Mouse (Mus musculus) Patski (cell line): ENCODE data around the gene Meioc. TPM values are rescaled to one million over a fixed set of nuclear protein-coding genes. Genes with fewer than 3 reads are reported as not detected.

Experiments used
- ATAC-seq: fragments of 100-300 bp; one replicate; pipeline ENCODE4 v1.8.0; 2021
- CTCF ChIA-PET: fragments of 350-600 bp; sonication (Branson Sonifier 250); formaldehyde crosslinking; loops from one replicate; lab custom pipeline; 2022; ENCODE audit warnings: inconsistent platforms; lab: Charles Lee
- POLR2A ChIA-PET: fragments of 350-600 bp; sonication (Branson Sonifier 250); formaldehyde crosslinking; loops from one replicate; lab custom pipeline; 2022; ENCODE audit warnings: antibody characterized with exemption, inconsistent platforms; lab: Charles Lee
- DNase-seq: peaks from one replicate; pipeline ENCODE4 v3.0.0-alpha.2; 2011; ENCODE audit warnings: low read depth, low spot score
- H3K27me3 ChIP-seq: fragments of 371-371 bp; one replicate; pipeline ENCODE4 v1.5.1; 2021
- CTCF ChIP-seq: fragments of 100-300 bp; IDR thresholded peaks from one replicate; pipeline ENCODE4 v1.5.1; 2021
- in situ Hi-C: fragments of 300-500 bp; cut with MboI; formaldehyde crosslinking; loops from 3 replicates; pipeline ENCODE4 v1.11.1; 2018; ENCODE audit warnings: low pct_unique_long_range_greater_than_20kb, mixed read lengths
- polyA plus RNA-seq: library from polyadenylated mRNA; unstranded; gene quantifications from one replicate; pipeline ENCODE4 v1.2.3, GENCODE M21; 2021

Meioc gene
- polyA plus RNA-seq, 1 experiment from 2014 or later: 0.09 TPM

GRCm38 (mm10) chr11:102633379-102633778 lies 30.1 kb upstream of the Meioc start:
- POLR2A ChIA-PET: interaction anchor here (0.9 kb wide), 1 partner anchor 27 kb away, joined by 3 read pairs; no protein-coding TSS in a partner anchor
- no peaks in the 10 kb centered on the region for H3K27me3 ChIP-seq
- CTCF ChIA-PET: no interaction called here
- DNase-seq (no peak), ATAC-seq (no peak)
- in situ Hi-C loops: no loop called here
- TF ChIP-seq CTCF: no peak

GRCm38 (mm10) chr11:102636887-102637286 lies 26.6 kb upstream of the Meioc start:
- H3K27me3 ChIP-seq: no peaks in the 10 kb centered on the region
- DNase-seq: no peak
- no peak for TF ChIP-seq CTCF
- CTCF ChIA-PET: interaction anchor here (1.0 to 1.3 kb wide), 2 partner anchors 18 to 21 kb away, joined by 3 read pairs; no protein-coding TSS in a partner anchor
- no peak for ATAC-seq
- in situ Hi-C loops: no loop called here
- POLR2A ChIA-PET: no interaction called here

- in situ Hi-C loops: no loop called here
- ATAC-seq: peak; percentile 94
Observed at GRCm38 (mm10) chr11:102643891-102644382, 19.6 kb upstream of the Meioc start.

GRCm38 (mm10) chr11:102646226-102646625 lies 17.3 kb upstream of the Meioc start:
- no peak for ATAC-seq
- no peaks in the 10 kb centered on the region for H3K27me3 ChIP-seq
- TF ChIP-seq CTCF: no peak
- ChIA-PET CTCF (interaction anchor here (0.8 to 3.6 kb wide), 4 partner anchors 34 to 159 kb away, joined by 3 to 10 read pairs (median 6); partner anchors contain the start of gene Fzd2), POLR2A (no interaction called here)
- DNase-seq: no peak
- in situ Hi-C loops: loop anchor here (5.0 kb wide), 2 partner anchors 69 to 159 kb away; partner anchors contain the start of gene Gm11627

More at GRCm38 (mm10) chr11:102643891-102644382, 19.6 kb upstream of the Meioc start:
- ChIA-PET CTCF (interaction anchor here (0.9 to 3.6 kb wide), 8 partner anchors 13 to 157 kb away, joined by 3 to 10 read pairs (median 4); no protein-coding TSS in a partner anchor), POLR2A (interaction anchor here (1.0 kb wide), 1 partner anchor 39 kb away, joined by 3 read pairs; no protein-coding TSS in a partner anchor)
- peak; percentile 64 for TF ChIP-seq CTCF
- DNase-seq: peak; percentile 66
- H3K27me3 ChIP-seq: no peaks in the 10 kb centered on the region

- no peaks in the 10 kb centered on the region for H3K27me3 ChIP-seq
- no peak for TF ChIP-seq CTCF
- ChIA-PET CTCF (interaction anchor here (1.4 kb wide), 1 partner anchor 37 kb away, joined by 3 read pairs; no protein-coding TSS in a partner anchor), POLR2A (interaction anchor here (0.9 kb wide), 1 partner anchor 8 kb away, joined by 3 read pairs; no protein-coding TSS in a partner anchor)
- DNase-seq (no peak), ATAC-seq (no peak)
- in situ Hi-C loops: loop anchor here (5.0 kb wide), 2 partner anchors 71 to 161 kb away; partner anchors contain the start of gene Gm11627
Observed at GRCm38 (mm10) chr11:102647885-102648284, 15.6 kb upstream of the Meioc start.

GRCm38 (mm10) chr11:102651381-102651780 lies 12.1 kb upstream of the Meioc start:
- POLR2A ChIA-PET: no interaction called here
- CTCF ChIA-PET: interaction anchor here (1.0 to 2.7 kb wide), 6 partner anchors 24 to 164 kb away, joined by 3 to 10 read pairs (median 4); no protein-coding TSS in a partner anchor
- ATAC-seq: no peak
- peak; percentile 97 for TF ChIP-seq CTCF
- in situ Hi-C loops: no loop called here
- peak; percentile 6 for DNase-seq
- no peaks in the 10 kb centered on the region for H3K27me3 ChIP-seq

- POLR2A ChIA-PET: interaction anchor here (0.6 to 0.8 kb wide), 2 partner anchors 48 to 166 kb away, joined by 3 read pairs; partner anchors contain the start of gene Fzd2
- H3K27me3 ChIP-seq: no peaks in the 10 kb centered on the region
- ATAC-seq: no peak
- in situ Hi-C loops: no loop called here
- CTCF ChIA-PET: interaction anchor here (1.9 to 2.7 kb wide), 2 partner anchors 81 to 166 kb away, joined by 4 to 10 read pairs; no protein-coding TSS in a partner anchor
- DNase-seq: no peak
- peak; percentile 70 for TF ChIP-seq CTCF
Observed at GRCm38 (mm10) chr11:102652844-102653243, 10.7 kb upstream of the Meioc start.

GRCm38 (mm10) chr11:102655888-102656287 lies 7.6 kb upstream of the Meioc start:
- H3K27me3 ChIP-seq: no peaks in the 10 kb centered on the region
- no peak for TF ChIP-seq CTCF
- DNase-seq (peak; percentile 38), ATAC-seq (peak; percentile 60)
- ChIA-PET CTCF (interaction anchor here (2.3 kb wide), 1 partner anchor 11 kb away, joined by 7 read pairs; no protein-coding TSS in a partner anchor), POLR2A (interaction anchor here (1.1 kb wide), 1 partner anchor 8 kb away, joined by 3 read pairs; no protein-coding TSS in a partner anchor)
- in situ Hi-C loops: no loop called here

- in situ Hi-C loops: no loop called here
- DNase-seq (no peak), ATAC-seq (no peak)
- no peaks in the 10 kb centered on the region for H3K27me3 ChIP-seq
- POLR2A ChIA-PET: interaction anchor here (1.1 kb wide), 1 partner anchor 9 kb away, joined by 3 read pairs; no protein-coding TSS in a partner anchor
- no peak for TF ChIP-seq CTCF
- CTCF ChIA-PET: interaction anchor here (1.0 to 2.3 kb wide), 4 partner anchors 12 to 53 kb away, joined by 3 to 7 read pairs (median 4); no protein-coding TSS in a partner anchor
Observed at GRCm38 (mm10) chr11:102656326-102656926, 7.1 kb upstream of the Meioc start.

GRCm38 (mm10) chr11:102656931-102657330 lies 6.6 kb upstream of the Meioc start:
- TF ChIP-seq CTCF: no peak
- in situ Hi-C loops: no loop called here
- ChIA-PET CTCF (interaction anchor here (1.0 to 2.3 kb wide), 4 partner anchors 12 to 53 kb away, joined by 3 to 7 read pairs (median 4); no protein-coding TSS in a partner anchor), POLR2A (interaction anchor here (0.6 kb wide), 1 partner anchor 390 kb away, joined by 8 read pairs; no protein-coding TSS in a partner anchor)
- DNase-seq: no peak
- H3K27me3 ChIP-seq: no peaks in the 10 kb centered on the region
- no peak for ATAC-seq
